Mouse (Mus musculus) testis, adult 2 months (tissue): ENCODE measurements at regions not wholly inside any gene's neighbourhood (a gene's known extent, or its start where the extent isn't known, plus 50 kb on each side); places are given as distances from the start of the nearest gene placed in this dataset.

Source experiments
- CTCF ChIP-seq: fragments of 200-500 bp; IDR thresholded peaks from 2 replicates; pipeline ENCODE4 v1.5.1; 2012; ENCODE audit warnings: low read depth, mild to moderate bottlenecking, inconsistent platforms, low read length, moderate library complexity; ENCODE audit not compliant: control insufficient read depth, insufficient read depth, insufficient replicate concordance
- POLR2A ChIP-seq: fragments of 200-500 bp; IDR thresholded peaks from 2 replicates; pipeline ENCODE4 v1.6.1; 2012; ENCODE audit warnings: low read depth, mild to moderate bottlenecking, inconsistent platforms, low read length, moderate library complexity; ENCODE audit not compliant: control insufficient read depth

GRCm38 (mm10) chr2:33983112-33983748, 95.5 kb upstream of the Mvb12b start:
- TF ChIP-seq POLR2A (no peak), CTCF (no peak)
